Mouse (Mus musculus): ENCODE data around the gene Dmwd. TPM values are rescaled to one million over a fixed set of nuclear protein-coding genes. Genes with fewer than 3 reads are reported as not detected.

The Dmwd gene
- polyA plus RNA-seq (2012; rRNA removed) = 169 and 185 TPM in 2 replicates

DNA sequence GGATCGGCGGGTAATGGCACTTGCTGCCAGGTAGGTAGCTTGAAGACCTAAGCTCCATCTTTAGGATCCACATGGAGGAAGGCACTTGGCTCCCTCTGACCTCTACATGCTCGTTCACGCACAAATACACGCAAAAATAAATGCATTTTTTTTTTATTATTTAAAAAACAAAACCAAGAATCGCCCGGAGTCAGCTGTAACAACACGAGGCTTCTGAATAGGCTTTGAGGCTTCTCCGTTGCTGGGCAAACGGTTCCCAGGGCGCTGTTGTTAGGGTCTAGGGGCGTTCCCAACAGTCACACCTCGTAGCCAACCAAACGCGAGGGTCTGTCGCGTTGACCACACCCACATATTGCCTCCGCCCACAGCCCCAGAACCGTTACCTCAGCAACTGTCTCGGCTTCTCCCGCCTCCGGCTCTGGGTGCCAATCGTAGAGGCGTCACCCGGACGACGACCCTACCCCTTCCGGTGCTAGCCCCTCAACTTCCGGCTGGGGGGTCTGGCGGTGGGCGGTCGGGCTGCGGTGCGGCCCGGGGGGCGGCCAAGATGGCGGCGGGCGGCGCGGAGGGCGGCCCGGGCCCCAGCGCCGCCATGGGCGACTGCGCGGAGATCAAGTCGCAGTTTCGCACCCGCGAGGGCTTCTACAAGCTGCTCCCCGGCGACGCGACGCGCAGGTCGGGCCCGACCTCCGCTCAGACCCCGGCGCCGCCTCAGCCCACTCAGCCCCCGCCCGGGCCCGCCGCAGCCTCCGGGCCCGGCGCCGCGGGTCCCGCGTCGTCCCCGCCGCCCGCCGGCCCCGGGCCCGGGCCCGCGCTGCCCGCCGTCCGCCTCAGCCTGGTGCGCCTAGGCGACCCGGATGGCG lies at the start of gene Dmwd:
Gene Dmwd, plus strand, starts transcription at position 505 of the 863 bp plus-strand sequence.

GRCm38 (mm10) chr7:19054047-19054776 lies 21.8 kb upstream of the Dmwd start, which contains the start of gene Rsph6a:
TSS of gene Rsph6a (plus strand) at chr7:19054690.

DNA sequence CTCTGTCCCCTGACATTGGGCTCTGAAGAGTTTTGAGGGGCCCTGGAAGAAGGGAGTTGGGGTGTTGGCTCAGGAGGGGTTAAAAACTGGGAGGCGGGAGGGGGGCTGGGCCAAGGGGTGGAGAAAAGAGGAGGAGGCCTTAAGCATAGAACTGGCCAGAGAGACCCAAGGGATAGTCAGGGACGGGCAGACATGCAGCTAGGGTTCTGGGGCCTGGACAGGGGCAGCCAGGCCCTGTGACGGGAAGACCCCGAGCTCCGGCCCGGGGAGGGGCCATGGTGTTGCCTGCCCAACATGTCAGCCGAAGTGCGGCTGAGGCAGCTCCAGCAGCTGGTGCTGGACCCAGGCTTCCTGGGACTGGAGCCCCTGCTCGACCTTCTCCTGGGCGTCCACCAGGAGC lies 7.7 kb downstream of the Dmwd start, which contains the start of gene Dmpk:
Gene Dmpk, plus strand, starts transcription at position 149 of the 400 bp plus-strand sequence.

DNA sequence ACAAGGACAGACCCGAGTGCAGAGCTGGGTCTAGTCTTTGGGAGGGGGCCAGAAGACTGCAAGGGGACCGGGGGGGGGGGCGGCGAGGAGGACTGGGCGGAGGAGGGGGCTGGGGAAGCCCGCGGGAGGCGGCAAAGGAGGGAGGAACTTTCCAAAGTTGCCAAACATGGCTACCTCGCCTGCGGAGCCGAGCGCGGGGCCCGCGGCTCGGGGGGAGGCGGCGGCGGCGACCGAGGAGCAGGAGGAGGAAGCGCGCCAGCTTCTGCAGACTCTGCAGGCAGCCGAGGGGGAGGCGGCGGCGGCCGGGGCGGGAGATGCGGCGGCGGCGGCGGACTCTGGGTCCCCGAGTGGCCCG lies 18.4 kb downstream of the Dmwd start, which contains the start of gene Six5:
Gene Six5, plus strand, starts transcription at position 124 of the 355 bp plus-strand sequence.

GRCm38 (mm10) chr7:19118028-19118771 lies 42.2 kb downstream of the Dmwd start, which contains the start of gene Gm4969:
TSS of gene Gm4969 (minus strand) at chr7:19118368.

GRCm38 (mm10) chr7:19119631-19120429 lies 43.8 kb downstream of the Dmwd start, which contains the start of gene Fbxo46:
TSS of gene Fbxo46 (plus strand) at chr7:19119859.

Other genes starting within 250 kb of the Dmwd start
- 9.3 and 10.4 TPM in 2 replicates for gene Mill2, start 236.3 kb upstream of the Dmwd start, polyA plus RNA-seq (2012; rRNA removed)
- gene Pglyrp1, start 204.9 kb upstream of the Dmwd start, polyA plus RNA-seq (2012; rRNA removed) = 69.1 and 85.2 TPM in 2 replicates
- 33.0 and 34.0 TPM in 2 replicates for gene Ccdc61, start 165.8 kb upstream of the Dmwd start, polyA plus RNA-seq (2012; rRNA removed)
- gene Nova2, start 150.3 kb upstream of the Dmwd start, polyA plus RNA-seq (2012; rRNA removed) = 1.1 and 1.2 TPM in 2 replicates
- 1.5 and 1.7 TPM in 2 replicates for gene Nanos2, start 88.8 kb upstream of the Dmwd start, polyA plus RNA-seq (2012; rRNA removed)
- 27.5 and 29.2 TPM in 2 replicates for gene Mypop, start 85.0 kb upstream of the Dmwd start, polyA plus RNA-seq (2012; rRNA removed)
- 68.3 and 79.2 TPM in 2 replicates for gene Irf2bp1, start 72.2 kb upstream of the Dmwd start, polyA plus RNA-seq (2012; rRNA removed)
- 2.9 and 5.5 TPM in 2 replicates for gene Foxa3, start 52.7 kb upstream of the Dmwd start, polyA plus RNA-seq (2012; rRNA removed)
- gene Sympk, start 51.9 kb upstream of the Dmwd start, polyA plus RNA-seq (2012; rRNA removed) = 143 and 147 TPM in 2 replicates
- gene Rsph6a, start 21.5 kb upstream of the Dmwd start, polyA plus RNA-seq (2012; rRNA removed) = 0.09 TPM in 1 of 2 replicates, not detected in the other
- gene Dmpk, start 7.6 kb downstream of the Dmwd start, polyA plus RNA-seq (2012; rRNA removed) = 478 and 584 TPM in 2 replicates
- 117 and 130 TPM in 2 replicates for gene Six5, start 18.4 kb downstream of the Dmwd start, polyA plus RNA-seq (2012; rRNA removed)
- gene Gm4969, start 42.1 kb downstream of the Dmwd start, polyA plus RNA-seq (2012; rRNA removed) = 0.26 and 0.76 TPM in 2 replicates
- 16.2 and 18.5 TPM in 2 replicates for gene Fbxo46, start 43.6 kb downstream of the Dmwd start, polyA plus RNA-seq (2012; rRNA removed)
- gene Qpctl, start 73.1 kb downstream of the Dmwd start, polyA plus RNA-seq (2012; rRNA removed) = 15.1 and 19.6 TPM in 2 replicates
- 49.6 and 49.8 TPM in 2 replicates for gene Snrpd2, start 73.5 kb downstream of the Dmwd start, polyA plus RNA-seq (2012; rRNA removed)
- 0.46 and 0.69 TPM in 2 replicates for gene Gipr, start 89.9 kb downstream of the Dmwd start, polyA plus RNA-seq (2012; rRNA removed)
- gene Eml2, start 100.2 kb downstream of the Dmwd start, polyA plus RNA-seq (2012; rRNA removed) = 84.0 and 89.9 TPM in 2 replicates
- gene Gpr4, start 136.3 kb downstream of the Dmwd start, polyA plus RNA-seq (2012; rRNA removed) = 11.0 and 12.7 TPM in 2 replicates
- 40.3 and 44.6 TPM in 2 replicates for gene Opa3, start 152.1 kb downstream of the Dmwd start, polyA plus RNA-seq (2012; rRNA removed)
- gene Vasp, start 195.6 kb downstream of the Dmwd start, polyA plus RNA-seq (2012; rRNA removed) = 197 and 215 TPM in 2 replicates
- gene Ppm1n, start 203.8 kb downstream of the Dmwd start, polyA plus RNA-seq (2012; rRNA removed) = 0.18 and 0.25 TPM in 2 replicates
- 31.9 and 40.5 TPM in 2 replicates for gene Rtn2, start 206.4 kb downstream of the Dmwd start, polyA plus RNA-seq (2012; rRNA removed)
- 5.1 and 10.1 TPM in 2 replicates for gene Fosb, start 233.8 kb downstream of the Dmwd start, polyA plus RNA-seq (2012; rRNA removed)

Data from ovary, adult 2 months (tissue).